Comparison of ENCODE assay signal across 19 mouse cellular contexts in the genomic region with DNA sequence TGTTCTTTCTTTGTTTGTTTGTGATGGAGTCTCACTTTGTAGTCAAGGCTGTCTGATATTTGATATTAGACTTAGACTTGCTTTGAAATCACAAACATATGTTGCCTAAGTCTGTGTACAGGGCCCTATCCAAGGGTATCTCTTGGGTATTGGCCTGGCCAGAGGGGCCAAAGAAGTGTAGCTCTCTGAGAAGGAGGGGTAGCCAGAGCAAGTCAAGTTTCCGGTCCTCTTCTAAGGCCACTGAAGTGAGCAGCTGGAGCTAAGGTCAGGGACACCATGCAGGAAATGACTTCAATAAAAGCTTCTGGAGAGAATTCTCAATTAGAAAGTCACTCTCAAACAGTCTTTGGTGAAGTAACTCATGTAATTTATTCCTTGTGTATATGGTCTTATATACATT. TPM values are rescaled to one million over a fixed set of nuclear protein-coding genes. Genes with fewer than 3 reads are reported as not detected.
"Had no signal": no experiment of that assay in that cellular context is flagged by ENCODE, and none has a peak within 500 bp of the region (broad histone marks: within the 10 kb centered on the region; RNA-seq: fewer than 3 reads in every experiment).

No protein-coding gene starts in this region.

- DNase-seq: left cerebral cortex, postnatal 4 days; liver; liver, embryonic 13.5 days; liver, postnatal 0 days; lung, adult 18-20 months; lung, adult 2 months; lung, embryonic 14.5 days; lung, postnatal 10 days; lung, postnatal 14 days; lung, postnatal 36 days; lung, postnatal 4 days; midbrain, embryonic 14.5 days had no signal

RNA-seq across cellular contexts. Expression of gene Serpinb9b, which starts 4.8 kb away (rescaled TPM):
- total RNA-seq: left cerebral cortex, postnatal 10 days; left cerebral cortex, postnatal 14 days; left cerebral cortex, postnatal 25 days; left cerebral cortex, postnatal 36 days; liver, adult 2 months; megakaryocyte progenitor cell, adult 5-6 weeks; megakaryocyte-erythroid progenitor cell, adult 5-6 weeks had no signal

RNA-seq across cellular contexts. Expression of gene Serpinb1b, which starts 56.0 kb away (rescaled TPM):
- total RNA-seq: megakaryocyte progenitor cell, adult 5-6 weeks; megakaryocyte-erythroid progenitor cell, adult 5-6 weeks had no signal
